17 mouse cellular contexts compared by ENCODE assay signal in the genomic region with DNA sequence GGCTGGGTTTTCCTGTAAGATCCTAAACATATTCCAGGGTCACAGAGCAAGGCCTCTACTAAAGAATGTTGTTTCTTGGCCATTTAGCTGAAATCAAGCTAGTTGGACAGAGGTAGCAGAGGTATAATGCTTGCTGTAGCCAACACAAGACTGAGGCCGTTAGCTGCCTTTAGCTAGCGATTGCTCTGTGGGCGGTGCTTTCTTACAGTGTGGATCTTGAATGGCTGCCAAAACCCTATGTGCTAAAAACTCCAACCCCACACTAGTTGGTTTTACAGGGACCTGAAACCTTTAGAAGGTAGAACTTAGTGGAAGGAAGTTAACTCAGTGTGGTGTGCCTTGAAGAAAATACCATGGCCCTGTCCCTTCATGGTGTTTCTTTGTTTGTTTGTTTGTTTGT.
DNase-seq lines count a peak whose midpoint lies in the region; ATAC-seq and TF ChIP-seq lines count a peak whose summit lies in the region.
"Had no signal": no experiment of that assay in that cellular context is flagged by ENCODE, and none has a peak within 500 bp of the region (broad histone marks: within the 10 kb centered on the region; RNA-seq: fewer than 3 reads in every experiment).

No protein-coding gene starts in this region.

- no peaks in the 10 kb centered on the region for H3K36me3 ChIP-seq in lung, embryonic 14.5 days (ENCODE audit: insufficient read depth)
- no peaks in the 10 kb centered on the region for H3K36me3 ChIP-seq in kidney, embryonic 16.5 days (ENCODE audit: insufficient read depth, low read length)
- H3K36me3 ChIP-seq in stomach, postnatal 0 days (ENCODE audit: control insufficient read depth, insufficient read depth, low read length), result no peaks in the 10 kb centered on the region
- H3K36me3 ChIP-seq: G1E; heart, embryonic 13.5 days; lung, embryonic 15.5 days; midbrain, embryonic 15.5 days had no signal

- intact Hi-C loops in left cerebral cortex, postnatal 25 days (cut with DNase I), result no loop called here

- no peaks in the 10 kb centered on the region for H3K27me3 ChIP-seq in lung, embryonic 14.5 days (ENCODE audit: insufficient read depth, low read length)
- no peaks in the 10 kb centered on the region for H3K27me3 ChIP-seq in kidney, embryonic 16.5 days (ENCODE audit: insufficient read depth, low read length)
- no peaks in the 10 kb centered on the region for H3K27me3 ChIP-seq in stomach, postnatal 0 days (ENCODE audit: control insufficient read depth, insufficient read depth, low read length)
- H3K27me3 ChIP-seq: heart, embryonic 13.5 days; lung, embryonic 15.5 days; midbrain, embryonic 15.5 days had no signal

- no peak for ATAC-seq in lung, embryonic 14.5 days (ENCODE audit: insufficient read depth)
- no peak for ATAC-seq in kidney, embryonic 16.5 days (ENCODE audit: low FRiP score, low TSS enrichment)
- no peak for ATAC-seq in stomach, postnatal 0 days (ENCODE audit: low FRiP score, low TSS enrichment)
- ATAC-seq: CD4-positive, CD25-positive, alpha-beta regulatory T cell, adult 4 months; midbrain, embryonic 15.5 days had no signal

- no peak for TF ChIP-seq EP300 in stomach, postnatal 0 days (optimal IDR thresholded peaks at IDR 0.05)

- peak; percentile 46 for DNase-seq in lung, embryonic 14.5 days
- DNase-seq in lung, postnatal 36 days, result no peak
- peak; percentile 67 for DNase-seq in brain, adult 2 months (ENCODE audit: low read depth, low spot score)
- peak; percentile 30 to 78 for DNase-seq in left cerebral cortex, postnatal 25 days (ENCODE audit: low spot score in 2 of 2)
- peak; percentile 31 for DNase-seq in telencephalon, adult 2 months (ENCODE audit: low read depth, low spot score)
- no peak for DNase-seq in stomach, postnatal 0 days (ENCODE audit: low spot score)
- DNase-seq: adrenal gland, adult 8-10 months; cerebellum, adult 2 months; thymus, postnatal 36 days had no signal

- no peak overlapping the region for H3K4me2 ChIP-seq in lung, embryonic 14.5 days
- no peak overlapping the region for H3K4me2 ChIP-seq in kidney, embryonic 16.5 days (replicated peaks; ENCODE audit: low read depth, low read length)
- no peak overlapping the region for H3K4me2 ChIP-seq in stomach, postnatal 0 days (replicated peaks; ENCODE audit: low read depth)
- H3K4me2 ChIP-seq: heart, embryonic 13.5 days; liver, embryonic 11.5 days; lung, embryonic 15.5 days; midbrain, embryonic 15.5 days had no signal

- no peaks in the 10 kb centered on the region for H3K9me3 ChIP-seq in lung, embryonic 14.5 days (ENCODE audit: low read depth, low read length)
- H3K9me3 ChIP-seq in kidney, embryonic 16.5 days (ENCODE audit: low read length), result no peaks in the 10 kb centered on the region
- H3K9me3 ChIP-seq in stomach, postnatal 0 days (ENCODE audit: control insufficient read depth, low read length), result no peaks in the 10 kb centered on the region
- H3K9me3 ChIP-seq: G1E; heart, embryonic 13.5 days; lung, embryonic 15.5 days; midbrain, embryonic 15.5 days had no signal

- TF ChIP-seq CTCF in lung, embryonic 14.5 days (IDR thresholded peaks at IDR 0.05; ENCODE audit: low read depth), result no peak
- TF ChIP-seq CTCF in stomach, postnatal 0 days (IDR thresholded peaks at IDR 0.05; ENCODE audit: low read depth), result no peak

- H3K4me3 ChIP-seq in lung, embryonic 14.5 days (ENCODE audit: low read depth, low read length), result no peak overlapping the region
- no peak overlapping the region for H3K4me3 ChIP-seq in kidney, embryonic 16.5 days (ENCODE audit: low read length)
- H3K4me3 ChIP-seq in stomach, postnatal 0 days (ENCODE audit: low read depth, low read length), result no peak overlapping the region
- H3K4me3 ChIP-seq: heart, embryonic 13.5 days; layer of hippocampus, adult 2 months; lung, embryonic 15.5 days; midbrain, embryonic 15.5 days had no signal

- no peaks in the 10 kb centered on the region for H3K4me1 ChIP-seq in lung, embryonic 14.5 days (ENCODE audit: insufficient read depth)
- H3K4me1 ChIP-seq in kidney, embryonic 16.5 days (ENCODE audit: insufficient read depth, low read length), result no peaks in the 10 kb centered on the region
- H3K4me1 ChIP-seq in stomach, postnatal 0 days (replicated peaks; ENCODE audit: control insufficient read depth, insufficient read depth), result no peaks in the 10 kb centered on the region
- H3K4me1 ChIP-seq: heart, embryonic 13.5 days; lung, embryonic 15.5 days; midbrain, embryonic 15.5 days had no signal

- no peak overlapping the region for H3K9ac ChIP-seq in lung, embryonic 14.5 days
- no peak overlapping the region for H3K9ac ChIP-seq in kidney, embryonic 16.5 days (replicated peaks; ENCODE audit: low read length)
- no peak overlapping the region for H3K9ac ChIP-seq in stomach, postnatal 0 days (ENCODE audit: low read length)
- H3K9ac ChIP-seq: heart, embryonic 13.5 days; lung, embryonic 15.5 days; midbrain, embryonic 15.5 days had no signal

- 71% methylated on average over 3 of the region's 3 CpGs for WGBS in lung, embryonic 14.5 days
- 74% methylated on average over 3 of the region's 3 CpGs for WGBS in kidney, embryonic 16.5 days
- WGBS in stomach, postnatal 0 days, result 65% methylated on average over 3 of the region's 3 CpGs

- H3K27ac ChIP-seq in lung, embryonic 14.5 days (ENCODE audit: low read depth), result no peak overlapping the region
- H3K27ac ChIP-seq in kidney, embryonic 16.5 days (ENCODE audit: low read length), result no peak overlapping the region
- no peak overlapping the region for H3K27ac ChIP-seq in stomach, postnatal 0 days (replicated peaks)
- H3K27ac ChIP-seq: heart, embryonic 13.5 days; layer of hippocampus, adult 2 months; lung, embryonic 15.5 days; midbrain, embryonic 15.5 days had no signal

Comparison
In these comparisons a context has a peak if more than half of its experiments do, and no peak if none do; other contexts are left out.
1. DNase-seq: peak in lung, embryonic 14.5 days (single experiment), brain, adult 2 months (single experiment), left cerebral cortex, postnatal 25 days (2 of 2) and telencephalon, adult 2 months (single experiment); none in lung, postnatal 36 days (single experiment) and stomach, postnatal 0 days (single experiment).